Mouse (Mus musculus): Measurements from ENCODE around the gene Gin1.

The Gin1 gene

DNA sequence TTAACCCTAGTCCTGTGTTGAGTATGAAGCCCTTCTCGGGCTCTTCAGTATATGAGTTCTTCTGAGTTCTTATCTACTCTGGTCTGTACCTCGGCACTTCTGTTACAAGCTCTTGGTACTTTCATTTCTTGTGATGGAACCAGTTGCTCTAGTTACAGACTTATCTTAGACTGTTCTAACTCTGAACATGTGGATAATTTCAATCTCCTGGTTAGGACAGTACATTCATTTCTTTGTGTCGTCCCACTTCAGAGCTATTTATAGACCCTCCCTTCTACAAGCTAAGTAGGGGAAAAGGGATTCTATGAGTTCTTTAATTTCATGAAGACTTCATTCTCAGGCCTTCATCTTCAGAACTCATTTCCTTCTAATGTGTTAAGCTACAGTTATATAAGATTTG lies 17.7 kb downstream of the Gin1 start:
- no peak for DNase-seq (ENCODE audit: low read depth, low spot score)

DNA sequence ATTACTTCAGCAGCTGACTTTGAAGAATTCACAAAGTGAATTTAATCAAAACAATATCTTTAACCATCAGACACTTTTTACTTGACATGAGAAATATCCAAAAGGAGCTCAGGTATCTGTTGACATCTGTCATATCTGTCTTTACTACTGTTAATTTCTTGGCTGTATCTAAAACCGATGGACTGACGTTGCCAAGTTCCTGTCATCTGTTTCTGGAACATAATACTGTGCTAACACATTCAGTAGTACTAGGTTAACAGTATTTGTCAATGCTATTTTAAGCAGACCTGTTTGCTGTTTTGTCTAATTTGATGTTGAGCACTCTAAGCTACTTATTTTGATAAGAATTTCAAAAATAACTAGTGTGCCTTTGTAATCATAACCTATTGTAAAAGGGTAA lies 18.5 kb downstream of the Gin1 start:
- DNase-seq (ENCODE audit: low read depth, low spot score) = no peak

DNA sequence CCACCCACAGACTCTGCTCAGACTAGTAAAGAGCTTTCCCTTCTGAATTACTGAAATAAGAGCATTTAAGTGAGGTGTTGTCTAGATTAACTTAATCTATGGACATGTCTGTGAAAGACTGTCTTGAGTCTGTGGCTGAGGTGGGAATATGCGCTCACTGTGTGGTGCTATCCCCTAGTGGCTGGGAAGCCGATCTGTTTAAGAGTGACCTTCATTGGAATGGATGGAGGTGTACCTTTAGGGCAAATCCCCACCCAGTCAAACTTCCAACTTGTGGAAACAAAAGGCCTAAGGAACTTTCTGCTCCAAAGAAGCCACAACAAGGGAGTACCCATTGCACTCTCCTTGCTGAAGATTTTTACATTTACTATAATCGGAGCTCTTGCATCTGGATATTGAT lies 24.1 kb downstream of the Gin1 start:
- no peak for DNase-seq (ENCODE audit: low read depth, low spot score)

DNA sequence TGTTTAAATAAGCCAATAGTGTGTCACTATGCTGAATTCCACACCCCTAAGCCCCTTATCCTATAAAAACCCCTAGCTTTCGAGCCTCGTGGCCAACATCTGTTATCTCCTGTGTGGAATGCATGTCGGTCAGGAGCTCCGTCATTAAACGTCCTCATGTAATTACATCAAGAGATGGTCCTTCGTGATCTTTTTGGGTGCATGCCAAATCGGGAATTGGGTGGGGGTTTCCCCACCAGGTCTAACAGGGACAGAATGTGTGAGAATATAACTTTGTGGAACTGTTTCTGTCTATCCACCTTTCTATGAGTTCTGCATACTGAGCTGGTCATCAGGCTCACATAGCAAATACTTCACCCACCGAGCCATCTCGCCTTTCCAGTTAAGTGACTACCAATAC lies 26.0 kb downstream of the Gin1 start:
- no peak for DNase-seq (ENCODE audit: low read depth, low spot score)

DNA sequence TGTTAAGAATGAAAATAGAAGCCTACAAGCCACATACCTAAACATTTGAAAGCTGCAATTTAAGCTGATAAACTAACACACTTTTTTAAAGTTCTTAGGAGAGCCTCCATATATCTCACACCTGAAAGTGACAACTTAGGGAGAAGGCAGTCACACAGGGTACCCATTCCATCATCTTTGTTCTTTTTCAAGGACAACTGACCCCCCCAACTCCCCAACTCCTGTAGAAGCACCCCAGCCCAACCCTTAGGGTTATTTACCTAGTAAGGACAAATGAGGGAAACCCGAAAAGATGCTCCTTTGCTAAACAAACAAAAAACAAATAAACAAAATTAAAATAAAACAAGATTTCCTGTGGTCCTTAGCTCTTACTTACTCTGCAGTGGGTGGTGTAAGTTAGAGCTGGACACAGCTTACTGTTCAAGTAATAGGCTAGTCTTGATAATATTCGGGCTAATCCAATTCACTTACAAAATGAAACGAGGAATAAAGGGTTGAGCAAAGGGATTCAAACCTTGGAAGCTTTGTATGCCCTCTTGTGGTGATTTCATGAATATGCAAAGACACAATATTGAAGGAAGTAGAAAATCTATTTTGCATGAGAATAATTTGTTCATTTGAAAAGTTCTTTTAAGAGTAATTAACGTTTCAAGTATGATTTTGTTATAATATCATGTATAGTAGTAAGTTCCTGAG lies 32.4 kb downstream of the Gin1 start:
- DNase-seq (ENCODE audit: low read depth, low spot score) = no peak

DNA sequence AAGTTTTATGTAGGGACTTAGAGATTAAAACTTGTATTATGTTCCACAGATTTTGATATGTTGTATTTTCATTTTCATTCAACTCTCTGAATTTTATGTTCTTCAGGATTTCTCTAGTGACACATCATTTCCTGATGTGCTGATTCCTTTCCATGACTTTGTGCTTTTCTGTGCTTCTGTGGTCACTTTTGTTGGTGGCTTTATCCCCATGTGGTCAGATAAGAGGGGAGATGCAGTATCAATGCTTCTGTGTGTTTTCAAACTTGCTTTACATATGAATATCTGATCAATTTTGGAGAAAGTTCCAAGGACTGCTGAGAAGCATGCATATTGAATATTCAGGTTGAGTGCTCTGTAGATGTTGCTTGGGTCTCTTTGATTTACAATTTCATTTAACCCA lies 34.5 kb downstream of the Gin1 start:
- DNase-seq (ENCODE audit: low read depth, low spot score) = no peak

DNA sequence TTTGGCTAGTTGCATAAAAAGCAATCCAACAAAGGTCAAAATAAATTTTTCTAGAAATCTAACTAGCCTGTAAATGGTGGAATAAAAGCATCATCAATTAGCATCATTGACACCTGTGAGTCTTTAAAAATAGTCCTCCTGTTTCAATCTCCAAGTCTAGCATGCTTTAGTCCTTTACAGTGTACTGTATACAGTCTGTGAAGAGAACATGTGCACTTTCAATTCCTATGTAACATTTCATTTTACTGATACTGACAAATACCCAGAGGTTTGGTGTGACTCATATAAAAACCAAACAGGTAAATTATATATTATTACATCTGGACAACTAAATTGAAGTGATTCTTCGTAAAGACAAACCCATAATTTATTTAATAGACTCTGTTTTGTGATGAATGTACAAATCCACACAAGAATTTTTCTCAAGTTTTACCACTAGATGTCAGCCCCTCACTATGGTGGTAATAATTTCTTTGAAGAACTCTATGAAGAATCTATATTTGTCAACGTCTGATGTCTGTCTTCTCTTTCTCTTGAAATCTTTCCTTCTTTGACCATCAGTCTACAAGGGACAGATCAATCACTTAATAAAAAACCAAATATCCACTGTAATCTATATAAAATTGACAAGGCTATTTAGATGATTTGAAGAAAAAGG lies 39.4 kb downstream of the Gin1 start:
- no peak for DNase-seq (ENCODE audit: low read depth, low spot score)

DNA sequence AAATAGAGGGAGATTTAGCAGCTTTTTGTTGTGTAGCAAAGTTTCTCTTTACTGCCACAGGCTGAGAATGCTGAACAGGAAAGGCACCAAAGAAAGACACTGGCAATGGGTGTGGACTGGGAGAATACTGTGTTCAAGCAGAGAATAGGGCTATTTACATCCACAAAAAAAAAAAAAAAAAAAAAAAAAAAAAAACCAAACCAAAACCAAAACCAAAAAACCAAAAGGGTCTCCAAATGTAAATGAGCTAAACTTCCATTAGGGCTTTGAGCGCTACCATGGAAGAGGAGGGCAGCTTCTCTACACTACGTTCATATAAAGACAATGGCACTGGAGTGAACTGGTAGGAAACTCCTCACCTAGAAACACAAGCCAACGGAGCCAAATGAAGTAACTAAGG lies 51.3 kb downstream of the Gin1 start:
- no peak for DNase-seq (ENCODE audit: low read depth, low spot score)

DNA sequence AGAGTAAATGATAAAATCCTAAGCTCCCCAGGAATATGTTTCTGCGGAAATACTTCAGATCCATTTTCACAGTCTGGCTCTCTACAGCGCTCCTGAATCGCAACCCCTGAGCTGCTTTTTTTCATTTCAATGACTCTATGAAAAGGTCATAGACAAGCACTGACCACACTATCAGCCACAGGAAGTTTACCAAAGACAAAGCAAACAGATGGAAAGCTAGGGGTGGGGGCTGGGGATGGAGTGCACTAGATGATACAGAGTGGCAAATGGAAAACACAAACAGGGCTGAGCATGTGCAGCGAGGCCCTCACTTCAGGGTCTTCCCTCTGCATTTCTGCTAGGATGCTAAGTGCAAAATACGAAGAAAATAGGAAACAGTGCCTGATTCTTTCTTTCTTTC lies 52.2 kb downstream of the Gin1 start:
- DNase-seq (ENCODE audit: low read depth, low spot score) = no peak

DNA sequence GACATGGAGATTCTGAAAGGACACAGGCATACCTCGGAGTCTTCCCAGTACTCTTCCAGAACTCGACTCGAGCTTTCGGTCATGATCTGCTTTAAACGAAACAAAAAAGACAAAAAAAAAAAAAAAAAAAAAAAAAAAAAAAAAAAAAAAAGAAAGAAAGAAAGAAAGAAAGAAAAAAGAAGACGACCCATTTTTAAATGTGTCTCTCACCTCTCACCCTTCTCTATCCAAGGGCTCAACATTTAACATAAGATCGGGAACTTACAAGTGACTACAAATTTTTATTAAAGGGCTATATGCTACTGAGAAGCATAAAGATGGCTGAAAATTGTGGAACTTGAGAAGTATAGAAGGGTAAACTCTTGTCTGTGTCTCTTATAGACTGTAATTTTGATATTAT lies 52.9 kb downstream of the Gin1 start:
- DNase-seq (ENCODE audit: low read depth, low spot score) = no peak

DNA sequence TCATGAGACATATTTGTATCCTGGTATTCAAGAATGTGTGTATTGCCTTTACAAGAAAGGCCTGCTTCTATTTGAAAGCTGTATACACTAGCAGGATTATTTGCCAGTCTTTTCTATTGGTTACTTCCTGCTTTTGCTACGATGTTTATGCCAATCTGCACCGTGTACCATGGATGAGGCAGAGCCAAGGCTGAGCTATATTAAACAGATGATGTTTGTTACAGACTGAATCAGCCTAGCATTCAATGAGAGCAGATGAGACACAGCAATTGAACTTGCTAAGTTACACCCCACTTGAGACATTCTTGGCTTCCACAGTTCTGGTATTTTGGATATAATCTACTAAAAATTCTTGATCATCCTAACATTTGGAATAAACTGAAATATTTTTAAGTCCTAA lies 57.6 kb downstream of the Gin1 start:
- no peak for DNase-seq (ENCODE audit: low read depth, low spot score)

DNA sequence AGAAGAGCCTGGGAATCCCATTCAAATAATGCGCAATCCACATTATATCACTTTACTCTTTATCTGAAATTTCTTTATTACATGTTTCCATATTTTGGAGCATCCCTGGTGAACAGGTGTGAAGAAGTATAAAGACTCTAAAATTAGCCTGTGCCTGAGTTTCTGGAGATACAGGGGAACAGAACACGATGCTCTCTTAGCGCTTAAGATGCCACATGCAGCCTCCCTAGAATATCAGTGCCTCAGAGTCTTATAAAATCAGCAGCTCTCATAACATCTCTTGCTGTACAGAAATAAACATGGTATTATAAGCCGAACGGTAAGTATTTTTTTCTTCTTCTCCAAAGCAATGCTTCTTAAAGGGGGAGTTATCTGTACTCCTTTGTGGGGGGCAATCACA lies 58.1 kb downstream of the Gin1 start:
- no peak for DNase-seq (ENCODE audit: low read depth, low spot score)

DNA sequence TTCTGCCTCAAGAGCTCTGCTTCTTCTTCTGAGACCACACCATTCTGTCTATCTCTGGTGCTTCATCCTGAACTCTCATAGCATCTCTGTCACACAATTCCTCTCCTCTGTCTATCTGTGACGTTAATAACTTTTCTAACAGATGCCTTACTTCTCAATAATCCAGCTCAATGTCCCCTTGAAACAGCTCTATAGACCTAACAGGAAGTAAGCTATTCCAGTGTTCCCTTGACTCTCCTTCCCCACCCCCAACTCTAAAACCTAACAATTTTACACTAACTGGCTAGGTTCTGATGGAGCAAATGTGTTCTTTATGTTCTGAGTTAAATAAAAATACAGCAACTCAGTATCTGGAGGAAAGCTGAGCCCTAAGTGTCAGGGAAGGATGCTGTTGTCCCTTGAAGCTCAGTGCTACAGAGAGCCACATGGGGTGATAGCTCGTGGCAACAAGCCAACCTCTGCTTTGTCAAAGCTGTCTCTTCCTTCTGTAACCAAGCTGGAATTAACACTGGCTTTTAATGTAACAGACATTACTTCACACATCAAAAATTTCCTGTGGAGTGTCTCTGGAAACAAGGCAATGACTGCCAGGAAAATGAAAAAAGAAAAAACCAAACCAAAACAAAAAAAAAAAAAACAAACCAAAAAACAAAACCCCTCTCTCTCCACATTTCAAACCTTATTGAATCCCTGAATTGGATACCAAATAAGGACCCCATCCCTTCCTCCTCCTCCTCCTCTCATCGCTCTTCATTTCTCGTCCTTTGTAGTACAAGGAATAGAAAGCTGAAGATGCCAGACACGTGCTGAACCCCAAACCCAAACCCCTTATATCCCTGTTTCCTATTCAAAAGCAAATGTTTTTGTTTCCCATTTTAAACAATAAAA lies 63.7 kb downstream of the Gin1 start:
- DNase-seq (ENCODE audit: low read depth, low spot score) = no peak

DNA sequence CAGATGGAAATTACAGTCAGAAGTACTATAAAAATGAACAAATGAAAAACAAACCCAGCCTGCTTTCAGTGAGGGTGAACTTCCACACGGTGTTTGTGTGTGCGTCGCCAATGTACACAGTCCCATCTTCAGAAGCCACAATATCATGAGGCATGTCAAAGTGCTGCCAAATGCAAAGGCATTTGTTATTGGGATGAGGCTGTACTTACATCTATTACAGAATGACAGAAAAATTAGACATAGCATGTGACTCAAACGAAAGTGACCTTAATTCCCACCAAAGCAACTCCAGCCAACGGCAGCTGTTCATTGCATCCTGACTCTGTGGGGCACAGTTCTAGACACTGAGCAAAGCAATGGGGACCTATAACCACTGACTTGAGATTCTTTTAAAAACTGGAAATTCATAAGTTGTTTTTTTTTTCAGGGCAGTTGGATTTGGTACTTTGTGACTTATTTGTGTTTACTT lies 64.4 kb downstream of the Gin1 start:
- DNase-seq (ENCODE audit: low read depth, low spot score) = no peak

All from embryo, embryonic 11.5 days (tissue).